Mouse (Mus musculus) myocyte (in vitro differentiated cells): ENCODE measurements at regions not wholly inside any gene's neighbourhood (a gene's known extent, or its start where the extent isn't known, plus 50 kb on each side); places are given as distances from the start of the nearest gene placed in this dataset.

Experiments used
- E2F4 ChIP-seq: IDR thresholded peaks from one replicate; pipeline ENCODE4 v1.6.1; 2011; ENCODE audit warnings: mild to moderate bottlenecking, control low read depth, moderate library complexity; ENCODE audit not compliant: insufficient read depth
- MAX ChIP-seq: IDR thresholded peaks from one replicate; pipeline ENCODE4 v1.6.1; 2011; ENCODE audit warnings: low read depth, mild to moderate bottlenecking, control low read depth
- MYOD1 ChIP-seq, 3 experiments: IDR thresholded peaks; one replicate each; pipeline ENCODE4 v1.6.1; 2011; ENCODE audit warnings: control low read depth in 2 of 3, low read depth in 2 of 3, mild to moderate bottlenecking in 2 of 3, moderate library complexity in 1 of 3; ENCODE audit not compliant: insufficient read length in 2 of 3, control insufficient read depth in 1 of 3
- MYOG ChIP-seq, 3 experiments: IDR thresholded peaks; one replicate each; pipeline ENCODE4 v1.6.1; 2011; ENCODE audit warnings: control low read depth in 2 of 3, low read depth in 2 of 3, mild to moderate bottlenecking in 2 of 3; ENCODE audit not compliant: insufficient read length in 2 of 3, control insufficient read depth in 1 of 3, insufficient read depth in 1 of 3
- POLR2A ChIP-seq: IDR thresholded peaks from one replicate; pipeline ENCODE4 v1.6.1; 2011; ENCODE audit warnings: low read depth, mild to moderate bottlenecking, control low read depth, moderate library complexity; ENCODE audit not compliant: insufficient read length
- POLR2AphosphoS2 ChIP-seq: IDR thresholded peaks from one replicate; pipeline ENCODE4 v1.6.1; 2011; ENCODE audit warnings: low read depth, control low read depth; ENCODE audit not compliant: insufficient read length
- REST ChIP-seq: IDR thresholded peaks from one replicate; pipeline ENCODE4 v1.6.1; 2011; ENCODE audit warnings: mild to moderate bottlenecking, control low read depth, moderate library complexity; ENCODE audit not compliant: insufficient read depth, insufficient read length
- SRF ChIP-seq: IDR thresholded peaks from one replicate; pipeline ENCODE4 v1.6.1; 2011; ENCODE audit warnings: low read depth; ENCODE audit not compliant: control insufficient read depth, insufficient read length
- TCF12 ChIP-seq: IDR thresholded peaks from one replicate; pipeline ENCODE4 v1.6.1; 2011; ENCODE audit warnings: mild to moderate bottlenecking, control low read depth; ENCODE audit not compliant: poor library complexity, insufficient read depth, severe bottlenecking
- TCF3 ChIP-seq: IDR thresholded peaks from one replicate; pipeline ENCODE4 v1.6.1; 2011; ENCODE audit warnings: low read depth, control low read depth; ENCODE audit not compliant: insufficient read length
- USF1 ChIP-seq: IDR thresholded peaks from one replicate; pipeline ENCODE4 v1.6.1; 2011; ENCODE audit warnings: low read depth, mild to moderate bottlenecking, control low read depth, moderate library complexity

DNA sequence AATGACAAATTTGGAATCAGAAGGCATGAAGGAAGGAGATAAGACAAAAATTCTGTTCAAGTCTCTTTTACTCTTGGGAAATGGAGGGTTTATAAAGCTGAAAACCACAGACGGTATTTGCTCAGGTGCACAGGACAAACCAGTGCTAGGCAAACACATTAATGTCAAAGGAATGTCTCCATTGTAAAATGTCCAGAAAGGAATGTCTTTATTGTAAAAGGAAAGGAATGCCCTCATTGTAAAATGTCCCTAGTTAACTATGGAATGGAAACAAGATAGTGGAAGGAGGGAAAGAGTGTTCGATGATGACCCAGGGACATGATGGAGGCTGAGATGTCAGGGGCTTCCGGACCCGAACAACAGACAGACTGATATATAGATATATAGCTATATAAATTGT, 454.9 kb upstream of the Ube2e3 start:
- TF ChIP-seq POLR2A (no peak), REST (no peak), E2F4 (no peak), POLR2AphosphoS2 (no peak), TCF12 (no peak), MAX (no peak), USF1 (no peak), SRF (no peak), TCF3 (no peak), MYOD1 (IDR thresholded peaks at IDR 0.05; ENCODE audit: control insufficient read depth in 1 of 3, insufficient read length in 2 of 3, low read depth in 2 of 3) (no peak), MYOG (IDR thresholded peaks at IDR 0.05; ENCODE audit: control insufficient read depth in 1 of 3, insufficient read depth in 1 of 3, insufficient read length in 2 of 3, low read depth in 2 of 3) (no peak)
